ENCODE assay signal across 29 mouse cellular contexts in the genomic region with DNA sequence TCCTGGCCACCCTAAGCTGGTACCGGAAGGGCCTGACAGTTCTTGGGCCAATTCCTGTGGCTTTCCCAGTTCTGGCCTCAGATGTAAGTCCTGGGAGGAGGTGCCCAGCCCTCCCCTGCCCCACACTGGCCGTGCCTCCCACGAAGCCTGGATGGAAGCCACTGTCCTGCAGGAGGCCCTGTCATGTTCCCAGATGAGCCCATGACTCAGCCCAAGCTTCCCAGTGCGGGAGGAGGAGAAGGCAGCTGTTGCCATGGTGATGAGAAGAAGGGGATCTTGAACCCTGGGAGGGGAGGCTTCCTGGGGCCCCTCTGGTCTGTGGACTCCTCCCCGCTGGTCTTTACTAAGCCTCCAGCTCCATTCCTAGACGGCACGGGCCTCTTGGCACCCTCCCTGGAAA. TPM values are rescaled to one million over a fixed set of nuclear protein-coding genes. Genes with fewer than 3 reads are reported as not detected.
DNase-seq lines count a peak whose midpoint lies in the region; ATAC-seq and TF ChIP-seq lines count a peak whose summit lies in the region.
"Had no signal": no experiment of that assay in that cellular context is flagged by ENCODE, and none has a peak within 500 bp of the region (broad histone marks: within the 10 kb centered on the region; RNA-seq: fewer than 3 reads in every experiment).

No protein-coding gene starts in this region.

- no peaks in the 10 kb centered on the region for H3K36me3 ChIP-seq in embryonic facial prominence, embryonic 13.5 days
- H3K36me3 ChIP-seq in embryonic facial prominence, embryonic 10.5 days (replicated peaks) = 0 out of 2 replicates have a peak, but pooled peaks cover 4% of the 10 kb centered on the region
- H3K36me3 ChIP-seq in hindbrain, postnatal 0 days (ENCODE audit: insufficient read depth, low read length) = no peaks in the 10 kb centered on the region
- H3K36me3 ChIP-seq in hindbrain, embryonic 14.5 days (replicated peaks; ENCODE audit: control insufficient read depth, insufficient read depth) = no peaks in the 10 kb centered on the region
- no peaks in the 10 kb centered on the region for H3K36me3 ChIP-seq in midbrain, postnatal 0 days (ENCODE audit: insufficient read depth, low read length)
- H3K36me3 ChIP-seq in midbrain, embryonic 13.5 days = no peaks in the 10 kb centered on the region
- H3K36me3 ChIP-seq in heart, embryonic 10.5 days = peaks cover 20% of the 10 kb centered on the region
- H3K36me3 ChIP-seq: kidney, embryonic 15.5 days; liver, embryonic 12.5 days; neural tube, embryonic 12.5 days had no signal

- WGBS in embryonic facial prominence, embryonic 13.5 days = 56% methylated on average over 7 of the region's 7 CpGs
- 66% methylated on average over 7 of the region's 7 CpGs for WGBS in embryonic facial prominence, embryonic 10.5 days
- 26% methylated on average over 7 of the region's 7 CpGs for WGBS in hindbrain, postnatal 0 days
- 45% methylated on average over 7 of the region's 7 CpGs for WGBS in hindbrain, embryonic 14.5 days
- WGBS in midbrain, postnatal 0 days = 30% methylated on average over 7 of the region's 7 CpGs
- 37% methylated on average over 7 of the region's 7 CpGs for WGBS in midbrain, embryonic 13.5 days
- 66% methylated on average over 7 of the region's 7 CpGs for WGBS in heart, embryonic 10.5 days

- no peak overlapping the region for H3K4me2 ChIP-seq in embryonic facial prominence, embryonic 13.5 days
- no peak overlapping the region for H3K4me2 ChIP-seq in hindbrain, postnatal 0 days (ENCODE audit: low read depth, low read length)
- no peak overlapping the region for H3K4me2 ChIP-seq in hindbrain, embryonic 14.5 days (replicated peaks)
- H3K4me2 ChIP-seq in midbrain, postnatal 0 days (ENCODE audit: low read depth, low read length, poor library complexity, severe bottlenecking) = no peak overlapping the region
- H3K4me2 ChIP-seq in midbrain, embryonic 13.5 days (replicated peaks) = no peak overlapping the region
- H3K4me2 ChIP-seq: forebrain, embryonic 13.5 days; heart, embryonic 13.5 days; kidney, embryonic 15.5 days; liver, embryonic 12.5 days; neural tube, embryonic 12.5 days had no signal

- TF ChIP-seq CTCF in hindbrain, postnatal 0 days (IDR thresholded peaks at IDR 0.05; ENCODE audit: low read depth) = no peak
- no peak for TF ChIP-seq CTCF in midbrain, postnatal 0 days (IDR thresholded peaks at IDR 0.05)

- no peak for DNase-seq in embryonic facial prominence, embryonic 10.5 days (ENCODE audit: low spot score)
- DNase-seq in hindbrain, postnatal 0 days (ENCODE audit: low spot score) = peak; percentile 62
- DNase-seq in hindbrain, embryonic 14.5 days (ENCODE audit: low spot score) = no peak
- peak; percentile 54 for DNase-seq in midbrain, postnatal 0 days (ENCODE audit: low spot score)
- DNase-seq in adipocyte (ENCODE audit: low spot score) = peak; percentile 54
- no peak for DNase-seq in heart, embryonic 10.5 days (ENCODE audit: low spot score)
- DNase-seq: adrenal gland, postnatal 10 days; cerebellum, adult 11 months; cerebellum, adult 9-11 months; heart, adult 2 months; heart, postnatal 10 days; kidney, adult 18-20 months; kidney, postnatal 25 days; liver, postnatal 0 days; lung, postnatal 36 days; midbrain, embryonic 14.5 days; thymus, adult 2 months; thymus, postnatal 36 days had no signal

- H3K27me3 ChIP-seq in embryonic facial prominence, embryonic 13.5 days = peaks cover 57% of the 10 kb centered on the region
- peaks cover 63% of the 10 kb centered on the region for H3K27me3 ChIP-seq in embryonic facial prominence, embryonic 10.5 days (replicated peaks; ENCODE audit: low read depth, poor library complexity, severe bottlenecking)
- H3K27me3 ChIP-seq in hindbrain, postnatal 0 days (ENCODE audit: insufficient read depth, low read length) = peaks cover 12% of the 10 kb centered on the region
- H3K27me3 ChIP-seq in hindbrain, embryonic 14.5 days (ENCODE audit: control insufficient read depth, insufficient read depth, low read length) = peaks cover 20% of the 10 kb centered on the region
- peaks cover 28% of the 10 kb centered on the region for H3K27me3 ChIP-seq in midbrain, postnatal 0 days (ENCODE audit: insufficient read depth, low read length)
- H3K27me3 ChIP-seq in midbrain, embryonic 13.5 days = peaks cover 38% of the 10 kb centered on the region
- peaks cover 64% of the 10 kb centered on the region for H3K27me3 ChIP-seq in heart, embryonic 10.5 days (ENCODE audit: insufficient read depth, poor library complexity, severe bottlenecking)

- H3K9ac ChIP-seq in embryonic facial prominence, embryonic 13.5 days = 0 out of 2 replicates have a peak overlapping the region, but pooled peaks have one; percentile 32
- H3K9ac ChIP-seq in hindbrain, postnatal 0 days (replicated peaks; ENCODE audit: low read length) = no peak overlapping the region
- no peak overlapping the region for H3K9ac ChIP-seq in hindbrain, embryonic 14.5 days
- H3K9ac ChIP-seq in midbrain, postnatal 0 days (replicated peaks; ENCODE audit: low read length, poor library complexity, severe bottlenecking) = no peak overlapping the region
- H3K9ac ChIP-seq in midbrain, embryonic 13.5 days (replicated peaks) = no peak overlapping the region
- H3K9ac ChIP-seq: forebrain, embryonic 13.5 days; heart, embryonic 13.5 days; kidney, embryonic 15.5 days; liver, embryonic 12.5 days; liver, postnatal 0 days; neural tube, embryonic 12.5 days had no signal

- H3K27ac ChIP-seq in embryonic facial prominence, embryonic 13.5 days = no peak overlapping the region
- H3K27ac ChIP-seq in embryonic facial prominence, embryonic 10.5 days (replicated peaks) = no peak overlapping the region
- no peak overlapping the region for H3K27ac ChIP-seq in hindbrain, postnatal 0 days
- H3K27ac ChIP-seq in hindbrain, embryonic 14.5 days = no peak overlapping the region
- no peak overlapping the region for H3K27ac ChIP-seq in midbrain, postnatal 0 days (ENCODE audit: low read depth, low read length)
- H3K27ac ChIP-seq in midbrain, embryonic 13.5 days = no peak overlapping the region
- no peak overlapping the region for H3K27ac ChIP-seq in heart, embryonic 10.5 days
- H3K27ac ChIP-seq: forebrain, embryonic 13.5 days; heart, adult 2 months; heart, embryonic 13.5 days; hindbrain, embryonic 10.5 days; kidney, embryonic 15.5 days; layer of hippocampus, adult 2 months; liver, embryonic 12.5 days; neural tube, embryonic 12.5 days had no signal

- peaks cover 14% of the 10 kb centered on the region for H3K4me1 ChIP-seq in embryonic facial prominence, embryonic 13.5 days
- peaks cover 16% of the 10 kb centered on the region for H3K4me1 ChIP-seq in embryonic facial prominence, embryonic 10.5 days
- peaks cover 5% of the 10 kb centered on the region; the same call in 1 of the 2 replicates for H3K4me1 ChIP-seq in hindbrain, postnatal 0 days (ENCODE audit: insufficient read depth, low read length)
- H3K4me1 ChIP-seq in hindbrain, embryonic 14.5 days (replicated peaks; ENCODE audit: control insufficient read depth, insufficient read depth, low read length) = peaks cover 12% of the 10 kb centered on the region; the same call in 1 of the 2 replicates
- H3K4me1 ChIP-seq in midbrain, postnatal 0 days (ENCODE audit: insufficient read depth, low read length) = no peaks in the 10 kb centered on the region
- H3K4me1 ChIP-seq in midbrain, embryonic 13.5 days (replicated peaks) = peaks cover 22% of the 10 kb centered on the region
- peaks cover 22% of the 10 kb centered on the region for H3K4me1 ChIP-seq in heart, embryonic 10.5 days

- H3K4me3 ChIP-seq in embryonic facial prominence, embryonic 13.5 days = no peak overlapping the region
- no peak overlapping the region for H3K4me3 ChIP-seq in embryonic facial prominence, embryonic 10.5 days
- H3K4me3 ChIP-seq in hindbrain, postnatal 0 days (ENCODE audit: low read length) = no peak overlapping the region
- H3K4me3 ChIP-seq in hindbrain, embryonic 14.5 days (replicated peaks; ENCODE audit: low read length) = no peak overlapping the region
- no peak overlapping the region for H3K4me3 ChIP-seq in midbrain, postnatal 0 days (ENCODE audit: low read depth, low read length)
- H3K4me3 ChIP-seq in midbrain, embryonic 13.5 days (replicated peaks) = no peak overlapping the region
- no peak overlapping the region for H3K4me3 ChIP-seq in heart, embryonic 10.5 days
- H3K4me3 ChIP-seq: forebrain, embryonic 13.5 days; heart, adult 2 months; heart, embryonic 13.5 days; hindbrain, embryonic 10.5 days; kidney, embryonic 15.5 days; layer of hippocampus, adult 2 months; liver, embryonic 12.5 days; myocyte; neural tube, embryonic 12.5 days had no signal

- ATAC-seq in embryonic facial prominence, embryonic 13.5 days (ENCODE audit: insufficient number of reproducible peaks, insufficient read depth, low FRiP score, low TSS enrichment, low read depth) = no peak
- peak; percentile 39 for ATAC-seq in hindbrain, postnatal 0 days
- ATAC-seq in hindbrain, embryonic 14.5 days (ENCODE audit: low FRiP score) = no peak
- peak; percentile 17; the same call in 1 of the 2 replicates for ATAC-seq in midbrain, postnatal 0 days (ENCODE audit: low FRiP score)
- ATAC-seq in midbrain, embryonic 13.5 days = no peak
- ATAC-seq: CD4-positive, CD25-positive, alpha-beta regulatory T cell, adult 4 months; forebrain, embryonic 13.5 days; liver, postnatal 0 days had no signal

- no peaks in the 10 kb centered on the region for H3K9me3 ChIP-seq in embryonic facial prominence, embryonic 13.5 days
- no peaks in the 10 kb centered on the region for H3K9me3 ChIP-seq in embryonic facial prominence, embryonic 10.5 days
- no peaks in the 10 kb centered on the region for H3K9me3 ChIP-seq in hindbrain, postnatal 0 days (ENCODE audit: low read length)
- no peaks in the 10 kb centered on the region for H3K9me3 ChIP-seq in hindbrain, embryonic 14.5 days (ENCODE audit: control insufficient read depth, low read length)
- H3K9me3 ChIP-seq in midbrain, postnatal 0 days (ENCODE audit: low read length) = no peaks in the 10 kb centered on the region
- H3K9me3 ChIP-seq in midbrain, embryonic 13.5 days = no peaks in the 10 kb centered on the region; the same call in 1 of the 2 replicates
- H3K9me3 ChIP-seq in heart, embryonic 10.5 days = no peaks in the 10 kb centered on the region
- H3K9me3 ChIP-seq: forebrain, embryonic 13.5 days; kidney, embryonic 15.5 days; liver, embryonic 12.5 days; neural tube, embryonic 12.5 days had no signal

RNA-seq across cellular contexts. Expression of a gene that starts 4.7 kb away (rescaled TPM):
- 2.3 and 3.1 TPM in 2 replicates for polyA plus RNA-seq in embryonic facial prominence, embryonic 13.5 days (2015; fragmentation: Nextera tagmentation; extraction: Ambion mirVana)
- polyA plus RNA-seq in embryonic facial prominence, embryonic 10.5 days (2016; fragmentation: Nextera tagmentation; extraction: Ambion mirVana) = 4.3 and 4.5 TPM in 2 replicates
- 3.3 and 12.1 TPM in 2 replicates for total RNA-seq in hindbrain, postnatal 0 days (2014; rRNA removed)
- polyA plus RNA-seq in hindbrain, postnatal 0 days (2015; fragmentation: Nextera tagmentation; extraction: Ambion mirVana) = 2.2 and 3.7 TPM in 2 replicates
- 2.2 and 4.7 TPM in 2 replicates for polyA plus RNA-seq in hindbrain, embryonic 14.5 days (2014; fragmentation: Nextera tagmentation; extraction: Ambion mirVana)
- total RNA-seq in midbrain, postnatal 0 days (2014; rRNA removed) = 0.94 and 1.5 TPM in 2 replicates
- polyA plus RNA-seq in midbrain, postnatal 0 days (2015; fragmentation: Nextera tagmentation; extraction: Ambion mirVana) = 1.2 and 1.8 TPM in 2 replicates
- 2.8 and 3.3 TPM in 2 replicates for polyA plus RNA-seq in midbrain, embryonic 13.5 days (2015; fragmentation: Nextera tagmentation; extraction: Ambion mirVana)
- 3.9 and 4.3 TPM in 2 replicates for polyA plus RNA-seq in heart, embryonic 10.5 days (2016; fragmentation: Nextera tagmentation; extraction: Ambion mirVana)

RNA-seq across cellular contexts. Expression of a gene that starts 8.7 kb away (rescaled TPM):
- polyA plus RNA-seq in embryonic facial prominence, embryonic 13.5 days (2015; fragmentation: Nextera tagmentation; extraction: Ambion mirVana) = 49.7 and 60.0 TPM in 2 replicates
- 47.0 and 53.4 TPM in 2 replicates for polyA plus RNA-seq in embryonic facial prominence, embryonic 10.5 days (2016; fragmentation: Nextera tagmentation; extraction: Ambion mirVana)
- total RNA-seq in hindbrain, postnatal 0 days (2014; rRNA removed) = 179 and 197 TPM in 2 replicates
- polyA plus RNA-seq in hindbrain, postnatal 0 days (2015; fragmentation: Nextera tagmentation; extraction: Ambion mirVana) = 90.8 and 97.4 TPM in 2 replicates
- 69.2 and 70.3 TPM in 2 replicates for polyA plus RNA-seq in hindbrain, embryonic 14.5 days (2014; fragmentation: Nextera tagmentation; extraction: Ambion mirVana)
- total RNA-seq in midbrain, postnatal 0 days (2014; rRNA removed) = 201 and 208 TPM in 2 replicates
- polyA plus RNA-seq in midbrain, postnatal 0 days (2015; fragmentation: Nextera tagmentation; extraction: Ambion mirVana) = 93.1 and 93.3 TPM in 2 replicates
- polyA plus RNA-seq in midbrain, embryonic 13.5 days (2015; fragmentation: Nextera tagmentation; extraction: Ambion mirVana) = 55.9 and 61.1 TPM in 2 replicates
- 57.1 and 82.0 TPM in 2 replicates for polyA plus RNA-seq in heart, embryonic 10.5 days (2016; fragmentation: Nextera tagmentation; extraction: Ambion mirVana)

RNA-seq across cellular contexts. Expression of a gene that starts 36.9 kb away (rescaled TPM):
- 13.8 and 16.7 TPM in 2 replicates for polyA plus RNA-seq in embryonic facial prominence, embryonic 13.5 days (2015; fragmentation: Nextera tagmentation; extraction: Ambion mirVana)
- 9.7 and 10.6 TPM in 2 replicates for polyA plus RNA-seq in embryonic facial prominence, embryonic 10.5 days (2016; fragmentation: Nextera tagmentation; extraction: Ambion mirVana)
- total RNA-seq in hindbrain, postnatal 0 days (2014; rRNA removed) = 118 and 123 TPM in 2 replicates
- polyA plus RNA-seq in hindbrain, postnatal 0 days (2015; fragmentation: Nextera tagmentation; extraction: Ambion mirVana) = 34.0 and 39.0 TPM in 2 replicates
- 39.5 and 41.9 TPM in 2 replicates for polyA plus RNA-seq in hindbrain, embryonic 14.5 days (2014; fragmentation: Nextera tagmentation; extraction: Ambion mirVana)
- 125 and 140 TPM in 2 replicates for total RNA-seq in midbrain, postnatal 0 days (2014; rRNA removed)
- 42.7 and 46.4 TPM in 2 replicates for polyA plus RNA-seq in midbrain, postnatal 0 days (2015; fragmentation: Nextera tagmentation; extraction: Ambion mirVana)
- polyA plus RNA-seq in midbrain, embryonic 13.5 days (2015; fragmentation: Nextera tagmentation; extraction: Ambion mirVana) = 20.2 and 22.0 TPM in 2 replicates
- polyA plus RNA-seq in heart, embryonic 10.5 days (2016; fragmentation: Nextera tagmentation; extraction: Ambion mirVana) = 3.9 and 6.6 TPM in 2 replicates

RNA-seq across cellular contexts. Expression of a gene that starts 38.9 kb away (rescaled TPM):
- 249 and 252 TPM in 2 replicates for polyA plus RNA-seq in embryonic facial prominence, embryonic 13.5 days (2015; fragmentation: Nextera tagmentation; extraction: Ambion mirVana)
- polyA plus RNA-seq in embryonic facial prominence, embryonic 10.5 days (2016; fragmentation: Nextera tagmentation; extraction: Ambion mirVana) = 332 TPM in 2 replicates
- total RNA-seq in hindbrain, postnatal 0 days (2014; rRNA removed) = 24.1 and 34.8 TPM in 2 replicates
- polyA plus RNA-seq in hindbrain, postnatal 0 days (2015; fragmentation: Nextera tagmentation; extraction: Ambion mirVana) = 59.3 and 62.2 TPM in 2 replicates
- 54.2 and 58.4 TPM in 2 replicates for polyA plus RNA-seq in hindbrain, embryonic 14.5 days (2014; fragmentation: Nextera tagmentation; extraction: Ambion mirVana)
- total RNA-seq in midbrain, postnatal 0 days (2014; rRNA removed) = 24.0 and 25.4 TPM in 2 replicates
- polyA plus RNA-seq in midbrain, postnatal 0 days (2015; fragmentation: Nextera tagmentation; extraction: Ambion mirVana) = 43.4 and 45.5 TPM in 2 replicates
- 83.0 and 96.5 TPM in 2 replicates for polyA plus RNA-seq in midbrain, embryonic 13.5 days (2015; fragmentation: Nextera tagmentation; extraction: Ambion mirVana)
- 175 and 207 TPM in 2 replicates for polyA plus RNA-seq in heart, embryonic 10.5 days (2016; fragmentation: Nextera tagmentation; extraction: Ambion mirVana)

Comparison
In these comparisons a context has a peak if more than half of its experiments do, and no peak if none do; other contexts are left out.
1. ATAC-seq: peak in hindbrain, postnatal 0 days (single experiment) and midbrain, postnatal 0 days (single experiment); none in embryonic facial prominence, embryonic 13.5 days (single experiment), hindbrain, embryonic 14.5 days (single experiment) and midbrain, embryonic 13.5 days (single experiment).
2. DNase-seq: peak in hindbrain, postnatal 0 days (single experiment), midbrain, postnatal 0 days (single experiment) and adipocyte (single experiment); none in embryonic facial prominence, embryonic 10.5 days (single experiment), hindbrain, embryonic 14.5 days (single experiment) and heart, embryonic 10.5 days (single experiment).